Mouse (Mus musculus) CD4-positive, CD25-positive, alpha-beta regulatory T cell, adult 2 months (primary cell): ENCODE data around the gene Elovl4.

Source experiments
- DNase-seq: peaks from one replicate; pipeline ENCODE4 v3.0.0-alpha.2; 2012; ENCODE audit warnings: low read depth, low spot score

The Elovl4 gene

GRCm38 (mm10) chr9:83805977-83806815, at the start of gene Elovl4:
Gene Elovl4, minus strand, starts transcription at chr9:83806277.
- DNase-seq: peak; percentile 74

GRCm38 (mm10) chr9:83852464-83852863, 46.4 kb upstream of the Elovl4 start:
- DNase-seq: no peak

GRCm38 (mm10) chr9:83834748-83835313, 28.8 kb upstream of the Elovl4 start:
- DNase-seq: no peak

- peak; percentile 94 for DNase-seq
Measured at GRCm38 (mm10) chr9:83833811-83834747, 28.0 kb upstream of the Elovl4 start, which contains the start of gene Ttk. Gene Ttk, plus strand, starts transcription at chr9:83834689.

GRCm38 (mm10) chr9:83831152-83831551, 25.1 kb upstream of the Elovl4 start:
- DNase-seq: peak; percentile 6

GRCm38 (mm10) chr9:83829896-83830295, 23.8 kb upstream of the Elovl4 start:
- peak; percentile 33 for DNase-seq

GRCm38 (mm10) chr9:83822925-83823324, 16.8 kb upstream of the Elovl4 start:
- DNase-seq: no peak

- no peak for DNase-seq
Measured at GRCm38 (mm10) chr9:83820976-83821375, 14.9 kb upstream of the Elovl4 start.

- no peak for DNase-seq
Measured at GRCm38 (mm10) chr9:83819188-83819587, 13.1 kb upstream of the Elovl4 start.

- peak; percentile 82 for DNase-seq
Measured at GRCm38 (mm10) chr9:83807562-83807961, 1.5 kb upstream of the Elovl4 start.

GRCm38 (mm10) chr9:83805164-83805976, 707 bp downstream of the Elovl4 start:
- DNase-seq: peak; percentile 31

GRCm38 (mm10) chr9:83804341-83804740, 1.7 kb downstream of the Elovl4 start:
- no peak for DNase-seq

GRCm38 (mm10) chr9:83797898-83798297, 8.2 kb downstream of the Elovl4 start:
- no peak for DNase-seq

- no peak for DNase-seq
Measured at GRCm38 (mm10) chr9:83796875-83797274, 9.2 kb downstream of the Elovl4 start.

- DNase-seq: no peak
Measured at GRCm38 (mm10) chr9:83789326-83789725, 16.8 kb downstream of the Elovl4 start.

- no peak for DNase-seq
Measured at GRCm38 (mm10) chr9:83785501-83785900, 20.6 kb downstream of the Elovl4 start.

- no peak for DNase-seq
Measured at GRCm38 (mm10) chr9:83778317-83778960, 27.6 kb downstream of the Elovl4 start.

- DNase-seq: no peak
Measured at GRCm38 (mm10) chr9:83761318-83761717, 44.8 kb downstream of the Elovl4 start.

GRCm38 (mm10) chr9:83731877-83732276, 74.2 kb downstream of the Elovl4 start:
- no peak for DNase-seq

GRCm38 (mm10) chr9:83730836-83731235, 75.2 kb downstream of the Elovl4 start:
- DNase-seq: no peak
